Mouse (Mus musculus) CH12.LX (cell line): ENCODE data around the gene Fnip1.

Experiments used
- CHD1 ChIP-seq: IDR thresholded peaks from 2 replicates; pipeline ENCODE4 v1.6.1; 2012; ENCODE audit warnings: low read depth, low read length, improper control_type of control experiment, inconsistent platforms
- ELF1 ChIP-seq: IDR thresholded peaks from 2 replicates; pipeline ENCODE4 v1.6.1; 2014; ENCODE audit warnings: low read depth, mild to moderate bottlenecking, inconsistent platforms, low read length, improper control_type of control experiment
- GABPA ChIP-seq: IDR thresholded peaks from 2 replicates; pipeline ENCODE4 v1.6.1; 2012; ENCODE audit warnings: low read depth, low read length, improper control_type of control experiment, inconsistent platforms; ENCODE audit not compliant: insufficient replicate concordance
- MYC ChIP-seq: IDR thresholded peaks from 2 replicates; pipeline ENCODE4 v1.6.1; 2011; ENCODE audit warnings: low read depth, mild to moderate bottlenecking, improper control_type of control experiment, low read length
- POLR2A ChIP-seq: IDR thresholded peaks from 2 replicates; pipeline ENCODE4 v1.6.1; 2011; ENCODE audit warnings: low read depth, mild to moderate bottlenecking, improper control_type of control experiment, low read length
- RCOR1 ChIP-seq: conservative IDR thresholded peaks from 2 replicates; pipeline ENCODE4 v1.6.1; 2012; ENCODE audit warnings: low read depth, mild to moderate bottlenecking, inconsistent platforms, low read length, improper control_type of control experiment

DNA sequence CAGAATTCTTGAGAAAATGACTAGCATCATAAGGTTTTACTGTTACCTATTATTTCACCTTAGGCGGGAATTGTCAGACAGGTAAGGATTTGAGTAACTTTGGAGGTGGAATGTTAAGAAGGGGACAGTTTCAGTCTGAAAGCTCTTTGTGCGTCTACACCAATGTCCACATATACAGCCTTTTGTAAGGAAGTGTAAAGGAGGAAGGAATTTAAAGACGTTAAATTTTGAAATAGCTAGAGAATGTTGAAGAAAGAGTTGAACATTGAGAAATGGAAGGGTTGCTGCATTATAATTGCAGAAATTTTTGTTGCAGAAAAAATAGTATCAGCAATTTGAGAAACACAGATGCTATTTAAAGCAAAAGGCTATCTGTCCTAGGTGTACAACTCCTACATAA lies 48.0 kb downstream of the Fnip1 start:
- TF ChIP-seq CHD1: no peak
- no peak for TF ChIP-seq RCOR1
- no peak for TF ChIP-seq ELF1
- TF ChIP-seq GABPA: no peak
- no peak for TF ChIP-seq POLR2A
- TF ChIP-seq MYC: no peak
